Mouse (Mus musculus) myocyte (in vitro differentiated cells): ENCODE data around the gene Tcf12. TPM values are rescaled to one million over a fixed set of nuclear protein-coding genes. Genes with fewer than 3 reads are reported as not detected.

ENCODE experiments used
- H3K27me3 ChIP-seq: one replicate; pipeline ENCODE4 v1.6.1; 2011; ENCODE audit not compliant: control insufficient read depth, insufficient read depth, insufficient read length
- H3K36me3 ChIP-seq: one replicate; pipeline ENCODE4 v1.6.1; 2011; ENCODE audit not compliant: control insufficient read depth, insufficient read depth
- H3K4me2 ChIP-seq: one replicate; pipeline ENCODE4 v1.6.1; 2011; ENCODE audit warnings: low read depth, control low read depth
- H3K4me3 ChIP-seq: one replicate; pipeline ENCODE4 v1.5.1; 2011; ENCODE audit warnings: mild to moderate bottlenecking, control low read depth, moderate library complexity
- H3K79me2 ChIP-seq: one replicate; pipeline ENCODE4 v1.6.1; 2011; ENCODE audit not compliant: control insufficient read depth, insufficient read depth
- H3ac ChIP-seq: one replicate; pipeline ENCODE4 v1.6.1; 2011; ENCODE audit not compliant: control insufficient read depth, insufficient read length
- CEBPB ChIP-seq: IDR thresholded peaks from 2 replicates; pipeline ENCODE4 v1.6.1; 2011; ENCODE audit warnings: mild to moderate bottlenecking, moderate library complexity; ENCODE audit not compliant: poor library complexity, insufficient read depth, severe bottlenecking
- E2F4 ChIP-seq: IDR thresholded peaks from one replicate; pipeline ENCODE4 v1.6.1; 2011; ENCODE audit warnings: mild to moderate bottlenecking, control low read depth, moderate library complexity; ENCODE audit not compliant: insufficient read depth
- MAX ChIP-seq: IDR thresholded peaks from one replicate; pipeline ENCODE4 v1.6.1; 2011; ENCODE audit warnings: low read depth, mild to moderate bottlenecking, control low read depth
- MYOD1 ChIP-seq, 3 experiments: IDR thresholded peaks; one replicate each; pipeline ENCODE4 v1.6.1; 2011; ENCODE audit warnings: control low read depth in 2 of 3, low read depth in 2 of 3, mild to moderate bottlenecking in 2 of 3, moderate library complexity in 1 of 3; ENCODE audit not compliant: insufficient read length in 2 of 3, control insufficient read depth in 1 of 3
- MYOG ChIP-seq, 3 experiments: IDR thresholded peaks; one replicate each; pipeline ENCODE4 v1.6.1; 2011; ENCODE audit warnings: control low read depth in 2 of 3, low read depth in 2 of 3, mild to moderate bottlenecking in 2 of 3; ENCODE audit not compliant: insufficient read length in 2 of 3, control insufficient read depth in 1 of 3, insufficient read depth in 1 of 3
- POLR2A ChIP-seq: IDR thresholded peaks from one replicate; pipeline ENCODE4 v1.6.1; 2011; ENCODE audit warnings: low read depth, mild to moderate bottlenecking, control low read depth, moderate library complexity; ENCODE audit not compliant: insufficient read length
- POLR2AphosphoS2 ChIP-seq: IDR thresholded peaks from one replicate; pipeline ENCODE4 v1.6.1; 2011; ENCODE audit warnings: low read depth, control low read depth; ENCODE audit not compliant: insufficient read length
- REST ChIP-seq: IDR thresholded peaks from one replicate; pipeline ENCODE4 v1.6.1; 2011; ENCODE audit warnings: mild to moderate bottlenecking, control low read depth, moderate library complexity; ENCODE audit not compliant: insufficient read depth, insufficient read length
- SRF ChIP-seq: IDR thresholded peaks from one replicate; pipeline ENCODE4 v1.6.1; 2011; ENCODE audit warnings: low read depth; ENCODE audit not compliant: control insufficient read depth, insufficient read length
- TCF12 ChIP-seq: IDR thresholded peaks from one replicate; pipeline ENCODE4 v1.6.1; 2011; ENCODE audit warnings: mild to moderate bottlenecking, control low read depth; ENCODE audit not compliant: poor library complexity, insufficient read depth, severe bottlenecking
- TCF3 ChIP-seq: IDR thresholded peaks from one replicate; pipeline ENCODE4 v1.6.1; 2011; ENCODE audit warnings: low read depth, control low read depth; ENCODE audit not compliant: insufficient read length
- USF1 ChIP-seq: IDR thresholded peaks from one replicate; pipeline ENCODE4 v1.6.1; 2011; ENCODE audit warnings: low read depth, mild to moderate bottlenecking, control low read depth, moderate library complexity
- polyA plus RNA-seq: library from polyadenylated mRNA; unstranded; fragments of >200 nt; fragmentation: generic; extraction: Trizol; gene quantifications from one replicate; pipeline ENCODE4 v1.2.1, GENCODE M21; 2012; ENCODE audit warnings: missing spikeins

Tcf12 gene
- polyA plus RNA-seq, 1 experiment = 34.6 TPM

GRCm38 (mm10) chr9:71978886-71979285 is 132.8 kb downstream of the Tcf12 start:
- Histone ChIP-seq H3K79me2 (peaks cover 91% of the 10 kb centered on the region), H3ac (no peak overlapping the region)
- TF ChIP-seq REST (no peak), POLR2AphosphoS2 (no peak), MYOD1 (IDR thresholded peaks at IDR 0.05; ENCODE audit: control insufficient read depth in 1 of 3, insufficient read length in 2 of 3, low read depth in 2 of 3) (no peak), MYOG (IDR thresholded peaks at IDR 0.05; ENCODE audit: control insufficient read depth in 1 of 3, insufficient read depth in 1 of 3, insufficient read length in 2 of 3, low read depth in 2 of 3) (no peak)

GRCm38 (mm10) chr9:71976034-71976433 is 135.6 kb downstream of the Tcf12 start:
- Histone ChIP-seq H3K4me2 (no peak overlapping the region), H3ac (no peak overlapping the region)
- TF ChIP-seq TCF3 (no peak), MYOD1 (IDR thresholded peaks at IDR 0.05; ENCODE audit: control insufficient read depth in 1 of 3, insufficient read length in 2 of 3, low read depth in 2 of 3) (peak in 2 of 3 experiments; percentile 17 to 32)

More at GRCm38 (mm10) chr9:71978886-71979285, 132.8 kb downstream of the Tcf12 start:
- Histone ChIP-seq H3K27me3 (no peaks in the 10 kb centered on the region), H3K36me3 (no peaks in the 10 kb centered on the region), H3K4me2 (no peak overlapping the region), H3K4me3 (no peak overlapping the region)

GRCm38 (mm10) chr9:71975141-71975540 is 136.5 kb downstream of the Tcf12 start:
- Histone ChIP-seq H3K36me3 (no peaks in the 10 kb centered on the region), H3ac (no peak overlapping the region), H3K27me3 (no peaks in the 10 kb centered on the region), H3K4me3 (no peak overlapping the region), H3K79me2 (peaks cover 72% of the 10 kb centered on the region), H3K4me2 (no peak overlapping the region)
- TF ChIP-seq MYOG (IDR thresholded peaks at IDR 0.05; ENCODE audit: control insufficient read depth in 1 of 3, insufficient read depth in 1 of 3, insufficient read length in 2 of 3, low read depth in 2 of 3) (no peak), TCF3 (no peak), POLR2A (no peak), TCF12 (no peak), REST (no peak), E2F4 (no peak), MYOD1 (IDR thresholded peaks at IDR 0.05; ENCODE audit: control insufficient read depth in 1 of 3, insufficient read length in 2 of 3, low read depth in 2 of 3) (no peak), SRF (no peak), MAX (no peak), CEBPB (no peak), POLR2AphosphoS2 (no peak), USF1 (no peak)

More at GRCm38 (mm10) chr9:71976034-71976433, 135.6 kb downstream of the Tcf12 start:
- Histone ChIP-seq H3K27me3 (no peaks in the 10 kb centered on the region), H3K36me3 (no peaks in the 10 kb centered on the region), H3K79me2 (peaks cover 80% of the 10 kb centered on the region), H3K4me3 (no peak overlapping the region)

- Histone ChIP-seq H3K4me2 (no peak overlapping the region), H3K36me3 (no peaks in the 10 kb centered on the region), H3K4me3 (no peak overlapping the region), H3ac (no peak overlapping the region), H3K79me2 (peaks cover 66% of the 10 kb centered on the region), H3K27me3 (no peaks in the 10 kb centered on the region)
- no peak for TF ChIP-seq MYOG (IDR thresholded peaks at IDR 0.05; ENCODE audit: control insufficient read depth in 1 of 3, insufficient read depth in 1 of 3, insufficient read length in 2 of 3, low read depth in 2 of 3)
- no peak for TF ChIP-seq MYOD1 (IDR thresholded peaks at IDR 0.05; ENCODE audit: control insufficient read depth in 1 of 3, insufficient read length in 2 of 3, low read depth in 2 of 3)
- no peak for TF ChIP-seq TCF3
- TF ChIP-seq USF1 = no peak
- TF ChIP-seq TCF12 = no peak
- no peak for TF ChIP-seq CEBPB
- no peak for TF ChIP-seq POLR2A
- TF ChIP-seq SRF = no peak
- no peak for TF ChIP-seq REST
- TF ChIP-seq POLR2AphosphoS2 = no peak
Measured at GRCm38 (mm10) chr9:71974541-71974959, 137.1 kb downstream of the Tcf12 start.

GRCm38 (mm10) chr9:71964039-71964438 is 147.6 kb downstream of the Tcf12 start:
- H3K36me3 ChIP-seq = no peaks in the 10 kb centered on the region
- H3ac ChIP-seq = no peak overlapping the region
- no peak for TF ChIP-seq MAX
- TF ChIP-seq E2F4 = no peak
- no peak for TF ChIP-seq POLR2AphosphoS2
- no peak for TF ChIP-seq TCF3
- TF ChIP-seq SRF = no peak
- no peaks in the 10 kb centered on the region for H3K27me3 ChIP-seq
- H3K79me2 ChIP-seq = peaks cover 41% of the 10 kb centered on the region
- H3K4me2 ChIP-seq = no peak overlapping the region
- H3K4me3 ChIP-seq = no peak overlapping the region

GRCm38 (mm10) chr9:71960026-71960396 is 151.7 kb downstream of the Tcf12 start:
- Histone ChIP-seq H3K4me2 (no peak overlapping the region), H3ac (no peak overlapping the region)

More at GRCm38 (mm10) chr9:71960026-71960396, 151.7 kb downstream of the Tcf12 start:
- TF ChIP-seq TCF3 = no peak
- no peak for TF ChIP-seq POLR2AphosphoS2
- TF ChIP-seq REST = no peak
- TF ChIP-seq MYOD1 (IDR thresholded peaks at IDR 0.05; ENCODE audit: control insufficient read depth in 1 of 3, insufficient read length in 2 of 3, low read depth in 2 of 3) = no peak
- TF ChIP-seq E2F4 = no peak
- TF ChIP-seq TCF12 = no peak
- TF ChIP-seq MAX = no peak
- TF ChIP-seq SRF = no peak
- no peak for TF ChIP-seq USF1
- no peak for TF ChIP-seq CEBPB
- no peak for TF ChIP-seq MYOG (IDR thresholded peaks at IDR 0.05; ENCODE audit: control insufficient read depth in 1 of 3, insufficient read depth in 1 of 3, insufficient read length in 2 of 3, low read depth in 2 of 3)
- Histone ChIP-seq H3K27me3 (no peaks in the 10 kb centered on the region), H3K4me3 (no peak overlapping the region), H3K79me2 (peaks cover 73% of the 10 kb centered on the region), H3K36me3 (no peaks in the 10 kb centered on the region)
